Mouse (Mus musculus): ENCODE results near the gene Lcn4.

The Lcn4 gene

DNA sequence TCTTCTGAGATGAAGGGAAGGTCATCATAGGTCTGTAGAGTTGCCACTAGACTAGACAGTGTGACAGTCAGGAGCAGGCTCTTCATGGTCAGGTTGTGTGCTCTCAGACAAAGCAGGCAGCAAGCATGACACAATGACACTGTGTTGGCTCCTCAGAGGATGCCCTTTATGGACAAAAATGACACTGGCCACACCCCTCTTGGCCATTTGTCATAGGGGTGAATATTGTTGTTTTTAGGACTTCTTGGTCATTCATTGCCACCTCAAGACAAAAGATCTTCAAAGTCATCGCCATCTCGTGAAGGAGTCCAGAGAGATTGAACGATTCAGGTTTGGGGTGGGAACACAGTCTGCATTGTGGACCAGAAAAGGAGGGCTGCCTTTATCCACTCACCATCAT is at the start of gene Lcn4:
Lcn4 (minus strand) TSS at position 101 of the 400 bp plus-strand sequence.
- no peak for DNase-seq (ENCODE audit: low spot score in 2 of 2)

GRCm38 (mm10) chr2:26686171-26686675 is 15.1 kb upstream of the Lcn4 start:
- no peak for DNase-seq (ENCODE audit: low spot score in 2 of 2)

DNA sequence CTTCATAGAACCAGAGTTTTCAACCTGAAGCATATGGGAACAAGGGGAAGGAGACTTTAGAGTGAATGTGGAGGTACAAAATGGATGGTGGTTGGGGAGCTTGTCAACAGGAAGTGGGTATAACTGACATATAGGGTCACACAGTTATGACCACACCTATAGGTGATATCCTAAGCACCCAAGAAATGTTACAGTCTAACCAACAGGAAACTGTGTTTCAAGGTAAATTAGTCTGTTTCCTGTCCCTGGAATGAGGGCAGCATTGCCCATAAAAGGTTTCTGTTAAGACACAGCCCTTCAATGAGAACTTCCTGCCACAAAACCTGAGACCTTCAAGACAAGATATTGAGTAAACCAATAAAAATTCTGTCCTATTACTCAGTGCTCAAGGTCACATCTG is 2.3 kb downstream of the Lcn4 start:
- DNase-seq (ENCODE audit: low spot score in 2 of 2) = no peak

DNA sequence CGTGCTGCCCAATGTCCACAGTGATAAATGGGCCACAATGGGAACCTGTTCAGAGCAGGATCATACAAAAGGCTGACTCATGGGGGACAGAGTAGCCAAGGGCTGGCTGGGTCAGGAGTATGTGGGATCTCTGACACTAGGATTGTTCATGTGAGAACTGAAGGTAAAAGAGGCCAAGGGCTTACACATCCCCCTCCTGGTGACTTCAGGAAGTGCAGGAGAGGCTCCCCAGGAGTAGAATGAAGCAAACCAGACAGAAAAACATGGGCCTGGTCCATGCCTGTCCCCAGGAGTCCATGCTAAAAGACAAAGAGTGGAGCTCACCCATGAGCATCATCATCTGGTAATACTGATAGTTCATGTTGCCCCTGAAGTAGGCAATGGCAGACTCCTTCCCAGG is 7.5 kb downstream of the Lcn4 start:
- DNase-seq (ENCODE audit: low spot score in 2 of 2) = peak; percentile 34 to 74

GRCm38 (mm10) chr2:26663112-26663511 is 8.0 kb downstream of the Lcn4 start:
- DNase-seq (ENCODE audit: low spot score in 2 of 2) = no peak

DNA sequence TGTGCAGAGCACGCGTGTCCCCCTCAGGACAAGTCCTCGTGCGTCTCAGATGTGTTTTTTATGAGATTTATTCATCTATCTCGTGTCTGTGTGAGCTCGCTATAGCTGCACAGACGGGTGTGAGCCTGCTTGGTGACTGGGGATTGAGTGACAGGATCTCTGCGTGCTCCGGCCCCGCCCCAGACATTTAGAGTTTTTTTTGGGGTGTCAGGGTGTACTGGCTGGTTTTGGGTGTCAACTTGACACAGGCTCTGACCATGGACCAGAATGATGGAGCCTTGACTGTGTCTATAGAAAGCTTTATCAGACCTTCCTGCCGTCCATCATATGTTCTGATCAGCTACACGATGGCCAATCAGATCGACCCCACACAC is 8.6 kb downstream of the Lcn4 start:
- no peak for DNase-seq (ENCODE audit: low spot score in 2 of 2)

GRCm38 (mm10) chr2:26661768-26662508 is 9.1 kb downstream of the Lcn4 start:
- DNase-seq (ENCODE audit: low spot score in 2 of 2) = no peak

DNA sequence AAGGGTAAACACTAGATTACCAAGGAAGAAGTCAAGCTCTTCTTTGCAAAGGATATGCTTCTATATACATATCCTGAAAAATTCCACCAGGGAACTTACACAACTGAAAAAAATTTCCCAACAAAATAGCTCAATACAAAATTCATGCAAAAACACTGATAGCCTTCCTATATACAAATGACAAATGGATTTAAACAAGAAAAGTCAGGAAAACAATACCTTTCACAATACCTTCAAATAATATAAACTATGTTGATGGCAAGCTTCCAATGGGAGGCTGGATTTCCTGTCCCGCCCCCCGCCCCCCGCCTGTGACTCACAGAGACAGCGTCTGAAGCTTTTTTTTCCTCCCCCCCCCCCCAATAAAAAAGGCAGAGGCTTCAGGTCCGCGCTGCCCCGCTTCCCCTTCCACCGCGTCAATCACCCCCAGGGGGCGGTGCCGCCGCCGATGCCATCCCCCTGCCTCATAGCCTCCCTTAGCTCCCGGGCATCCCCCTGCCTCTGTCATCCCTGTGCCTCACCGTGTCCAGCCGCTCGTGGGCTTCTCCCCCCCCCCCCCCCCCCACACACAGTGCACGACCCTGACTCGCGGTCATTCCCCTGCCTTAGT is 9.8 kb downstream of the Lcn4 start:
- DNase-seq (ENCODE audit: low spot score in 2 of 2) = peak in 1 of 2 experiments; percentile 46

DNA sequence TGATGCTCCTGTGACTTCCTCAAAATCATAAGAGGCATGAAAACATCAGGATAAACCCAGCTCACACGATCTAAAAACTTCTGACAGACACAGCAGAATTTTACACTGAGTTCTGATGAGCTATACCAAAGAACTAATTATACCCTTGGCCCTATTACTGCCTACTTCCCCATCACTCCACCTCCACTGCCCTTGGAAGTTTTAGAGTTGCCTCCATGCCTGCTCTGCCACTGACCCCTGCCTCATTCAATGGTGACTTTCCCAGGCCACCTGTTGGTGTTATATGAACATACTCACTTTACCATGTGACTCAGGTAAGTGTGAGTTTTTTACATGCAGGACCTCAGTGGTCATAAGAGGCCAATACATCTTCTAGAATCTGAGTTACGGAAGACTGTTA is 13.7 kb downstream of the Lcn4 start:
- DNase-seq (ENCODE audit: low spot score in 2 of 2) = no peak

GRCm38 (mm10) chr2:26654687-26655086 is 16.4 kb downstream of the Lcn4 start:
- no peak for DNase-seq (ENCODE audit: low spot score in 2 of 2)

- peak in 1 of 2 experiments; percentile 73 for DNase-seq (ENCODE audit: low spot score in 2 of 2)
Measured at GRCm38 (mm10) chr2:26646643-26647293, 24.3 kb downstream of the Lcn4 start.

GRCm38 (mm10) chr2:26643942-26644341 is 27.1 kb downstream of the Lcn4 start:
- DNase-seq (ENCODE audit: low spot score in 2 of 2) = peak in 1 of 2 experiments; percentile 74

- no peak for DNase-seq (ENCODE audit: low spot score in 2 of 2)
Measured at GRCm38 (mm10) chr2:26641006-26641647, 30.0 kb downstream of the Lcn4 start.

GRCm38 (mm10) chr2:26639838-26640830 is 30.9 kb downstream of the Lcn4 start:
- DNase-seq (ENCODE audit: low spot score in 2 of 2) = peak; percentile 95 to 98

DNA sequence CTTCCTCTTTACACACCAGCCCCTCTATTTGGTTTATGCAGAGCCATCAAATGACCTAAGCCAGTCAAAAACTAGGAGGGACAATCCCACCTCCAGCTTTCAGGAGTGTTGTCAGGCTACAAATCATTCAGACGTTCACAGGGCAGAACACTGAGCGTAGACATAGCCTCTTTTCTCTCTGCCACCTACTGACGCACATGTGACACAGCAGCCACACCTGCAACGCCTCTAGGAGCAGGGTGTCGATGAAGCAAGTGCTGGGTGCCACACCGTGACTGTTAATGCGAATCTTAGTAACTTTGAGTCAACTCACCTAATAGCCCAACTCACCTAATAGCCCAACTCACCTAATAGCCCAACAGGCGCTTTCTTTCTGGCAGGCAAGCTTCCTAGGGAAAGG is 32.0 kb downstream of the Lcn4 start:
- peak; percentile 29 to 72 for DNase-seq (ENCODE audit: low spot score in 2 of 2)

DNA sequence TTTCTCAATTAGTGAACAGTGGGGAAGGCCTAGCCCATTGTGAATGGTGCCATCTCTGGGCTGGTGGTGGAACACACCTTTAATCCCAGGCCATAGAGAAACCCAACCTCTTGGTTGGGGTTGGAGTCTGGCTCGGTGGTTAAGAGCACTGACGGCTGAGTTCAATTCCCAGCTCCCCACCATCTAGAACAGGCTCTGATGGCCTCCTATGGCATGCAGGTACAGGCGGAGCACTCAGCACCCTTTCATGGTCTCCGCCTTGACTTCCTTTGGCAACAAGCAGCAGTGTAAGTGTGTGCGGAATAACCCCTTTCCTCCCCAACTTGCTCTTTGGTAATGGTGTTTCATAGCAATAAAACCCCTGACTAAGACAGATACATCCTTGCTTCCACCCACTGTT is 32.5 kb downstream of the Lcn4 start:
- no peak for DNase-seq (ENCODE audit: low spot score in 2 of 2)

- no peak for DNase-seq (ENCODE audit: low spot score in 2 of 2)
Measured at GRCm38 (mm10) chr2:26638039-26638438, 33.0 kb downstream of the Lcn4 start.

GRCm38 (mm10) chr2:26637316-26637932 is 33.7 kb downstream of the Lcn4 start:
- no peak for DNase-seq (ENCODE audit: low spot score in 2 of 2)

DNA sequence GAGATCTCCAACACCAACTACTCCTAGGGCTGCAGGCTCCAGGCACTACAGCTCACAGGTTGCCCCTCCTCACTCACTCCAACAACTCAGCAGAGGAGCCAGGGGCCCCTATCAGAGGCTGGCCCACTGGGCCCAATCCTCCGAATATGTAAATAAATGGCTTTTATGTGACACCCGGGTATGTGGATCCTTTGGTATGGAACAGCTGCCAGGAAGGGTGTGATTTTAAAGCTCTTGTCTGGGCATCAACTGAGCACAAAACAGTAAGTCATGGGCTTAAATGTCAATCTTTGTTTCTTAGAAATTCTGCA is 34.8 kb downstream of the Lcn4 start:
- DNase-seq (ENCODE audit: low spot score in 2 of 2) = no peak

- no peak for DNase-seq (ENCODE audit: low spot score in 2 of 2)
Measured at GRCm38 (mm10) chr2:26635489-26636324, 35.4 kb downstream of the Lcn4 start.

Measured in spleen, postnatal 10 days (tissue).